Mouse (Mus musculus) CH12.LX (cell line): ENCODE measurements around the gene Olfr1388. TPM values are rescaled to one million over a fixed set of nuclear protein-coding genes. Genes with fewer than 3 reads are reported as not detected.
"Not testable (repeated sequence)": the region's sequence is repeated elsewhere in the genome, so short reads cannot be mapped to it uniquely, and the experiment has no call there.

ENCODE experiments used
- DNase-seq: peaks from one replicate; pipeline ENCODE4 v3.0.0-alpha.2; 2013; ENCODE audit errors: extremely low read depth
- H3K27ac ChIP-seq: 2 replicates; pipeline ENCODE4 v1.5.1; 2012; ENCODE audit warnings: low read depth, mild to moderate bottlenecking, control low read depth, moderate library complexity; ENCODE audit not compliant: insufficient read depth
- H3K27me3 ChIP-seq: replicated peaks from 2 replicates; pipeline ENCODE3; 2012; ENCODE audit warnings: inconsistent platforms
- H3K36me3 ChIP-seq, 2 experiments: replicated peaks in 1 of 2; 2 replicates each; pipeline versions ENCODE3 to v1.6.1; 2012; ENCODE audit warnings: inconsistent platforms in 1 of 2, low read length in 1 of 2, mild to moderate bottlenecking in 1 of 2, mixed read lengths in 1 of 2, moderate library complexity in 1 of 2; ENCODE audit not compliant: control insufficient read depth in 1 of 2, insufficient read depth in 1 of 2
- H3K4me1 ChIP-seq, 2 experiments: 2 replicates each; pipeline ENCODE4 v1.6.1; 2012; ENCODE audit warnings: inconsistent platforms in 1 of 2, moderate library complexity in 1 of 2; ENCODE audit not compliant: insufficient read depth in 2 of 2, control insufficient read depth in 1 of 2
- H3K4me2 ChIP-seq: 2 replicates; pipeline ENCODE4 v1.6.1; 2012; ENCODE audit warnings: low read depth, mild to moderate bottlenecking, control low read depth; ENCODE audit not compliant: poor library complexity, insufficient read depth, severe bottlenecking
- H3K4me3 ChIP-seq, 3 experiments: fragments of 150-350 bp in 1 of 3; sonication (generic) in 1 of 3; replicated peaks in 1 of 3; 2 replicates each; pipeline versions ENCODE3 to v1.5.1; 2011 to 2012; ENCODE audit warnings: low read depth in 2 of 3, low read length in 2 of 3, mild to moderate bottlenecking in 2 of 3, moderate library complexity in 2 of 3, control low read depth in 1 of 3, improper control_type of control experiment in 1 of 3, inconsistent platforms in 1 of 3, mixed read lengths in 1 of 3; ENCODE audit not compliant: poor library complexity in 1 of 3
- H3K79me2 ChIP-seq: replicated peaks from 2 replicates; pipeline ENCODE4 v1.6.1; 2012; ENCODE audit warnings: mild to moderate bottlenecking, moderate library complexity; ENCODE audit not compliant: control insufficient read depth, poor library complexity, insufficient read depth, severe bottlenecking; ENCODE audit errors: extremely low read depth
- H3K9ac ChIP-seq: 2 replicates; pipeline ENCODE4 v1.6.1; 2012; ENCODE audit warnings: low read depth, mild to moderate bottlenecking, control low read depth, moderate library complexity; ENCODE audit not compliant: insufficient read depth
- H3K9me3 ChIP-seq: replicated peaks from 2 replicates; pipeline ENCODE3; 2012; ENCODE audit warnings: low read length, inconsistent platforms, mixed read lengths
- CHD1 ChIP-seq: IDR thresholded peaks from 2 replicates; pipeline ENCODE4 v1.6.1; 2012; ENCODE audit warnings: low read depth, low read length, improper control_type of control experiment, inconsistent platforms
- CTCF ChIP-seq, 2 experiments: IDR thresholded peaks in 1 of 2; conservative IDR thresholded peaks in 1 of 2; 2 replicates each; pipeline ENCODE4 v1.5.1; 2011 to 2012; ENCODE audit warnings: low read depth in 2 of 2, low read length in 2 of 2, improper control_type of control experiment in 1 of 2, inconsistent platforms in 1 of 2, mild to moderate bottlenecking in 1 of 2, moderate library complexity in 1 of 2
- E2F4 ChIP-seq: IDR thresholded peaks from 2 replicates; pipeline ENCODE4 v1.6.1; 2011; ENCODE audit warnings: low read depth, low read length, improper control_type of control experiment; ENCODE audit not compliant: insufficient replicate concordance
- ETS1 ChIP-seq: conservative IDR thresholded peaks from 2 replicates; pipeline ENCODE4 v1.6.1; 2012; ENCODE audit warnings: low read depth, mild to moderate bottlenecking, inconsistent platforms, low read length, improper control_type of control experiment, moderate library complexity
- GABPA ChIP-seq: IDR thresholded peaks from 2 replicates; pipeline ENCODE4 v1.6.1; 2012; ENCODE audit warnings: low read depth, low read length, improper control_type of control experiment, inconsistent platforms; ENCODE audit not compliant: insufficient replicate concordance
- HCFC1 ChIP-seq: IDR thresholded peaks from 2 replicates; pipeline ENCODE4 v1.6.1; 2012; ENCODE audit warnings: low read depth, mild to moderate bottlenecking, inconsistent platforms, low read length, improper control_type of control experiment
- IRF4 ChIP-seq: IDR thresholded peaks from 2 replicates; pipeline ENCODE4 v1.6.1; 2014; ENCODE audit warnings: low read depth, mild to moderate bottlenecking, inconsistent platforms, low read length, improper control_type of control experiment
- KAT2A ChIP-seq: IDR thresholded peaks from 2 replicates; pipeline ENCODE4 v1.6.1; 2012; ENCODE audit warnings: low read length, improper control_type of control experiment, inconsistent platforms; ENCODE audit not compliant: insufficient replicate concordance
- MEF2A ChIP-seq: IDR thresholded peaks from 2 replicates; pipeline ENCODE4 v1.6.1; 2014; ENCODE audit warnings: low read depth, mild to moderate bottlenecking, inconsistent platforms, low read length, improper control_type of control experiment, borderline replicate concordance
- MYC ChIP-seq: IDR thresholded peaks from 2 replicates; pipeline ENCODE4 v1.6.1; 2011; ENCODE audit warnings: low read depth, mild to moderate bottlenecking, improper control_type of control experiment, low read length
- RAD21 ChIP-seq: IDR thresholded peaks from 2 replicates; pipeline ENCODE4 v1.6.1; 2011; ENCODE audit warnings: low read depth, mild to moderate bottlenecking, low read length, improper control_type of control experiment, moderate library complexity
- UBTF ChIP-seq: IDR thresholded peaks from 2 replicates; pipeline ENCODE4 v1.6.1; 2012; ENCODE audit warnings: low read depth, mild to moderate bottlenecking, inconsistent platforms, low read length, improper control_type of control experiment, moderate library complexity
- ZNF384 ChIP-seq: IDR thresholded peaks from 2 replicates; pipeline ENCODE4 v1.6.1; 2012; ENCODE audit warnings: low read depth, low read length, improper control_type of control experiment, inconsistent platforms
- dilution Hi-C: fragments of 300-500 bp; cut with MboI; formaldehyde crosslinking; loops from 2 replicates; pipeline ENCODE4 v1.14.3; 2020; ENCODE audit warnings: low sequenced_read_pairs; ENCODE audit not compliant: extremely low pct_unique_long_range_greater_than_20kb, extremely low pct_ligation_motif_present
- in situ Hi-C: fragments of 300-500 bp; cut with MboI; formaldehyde crosslinking; loops from 3 replicates; pipeline ENCODE4 v1.14.3; 2019; ENCODE audit warnings: low sequenced_read_pairs, low pct_ligation_motif_present, low pct_unique_long_range_greater_than_20kb, mixed read lengths
- polyA plus RNA-seq: library from polyadenylated mRNA; unstranded; fragments of >175 nt; gene quantifications from 2 replicates; pipeline ENCODE4 v1.2.1, GENCODE M21; 2012; ENCODE audit warnings: low read depth; ENCODE audit not compliant: insufficient read length
- total RNA-seq, 2 experiments: library from RNA; depleted of rRNA; stranded (reverse); fragments of 300-350 nt in 1 of 2; fragments of >200 nt in 1 of 2; gene quantifications; 2 replicates each; pipeline ENCODE4 v1.2.3; 2012 to 2014

Olfr1388 gene
- total and polyA plus RNA-seq, 3 experiments: not detected

GRCm38 (mm10) chr11:49485973-49486372 is 49.5 kb downstream of the Olfr1388 start:
- in situ Hi-C loops: no loop called here
- Histone ChIP-seq H3K9ac (no peak overlapping the region), H3K9me3 (no peaks in the 10 kb centered on the region), H3K4me2 (no peak overlapping the region), H3K4me1 (no peaks in the 10 kb centered on the region), H3K27me3 (peaks cover 21% of the 10 kb centered on the region), H3K79me2 (no peaks in the 10 kb centered on the region), H3K27ac (no peak overlapping the region), H3K36me3 (no peaks in the 10 kb centered on the region), H3K4me3 (no peak overlapping the region)
- dilution Hi-C loops: no loop called here
- TF ChIP-seq CTCF (conservative IDR thresholded peaks at IDR 0.05 in 1 of 2, IDR thresholded peaks at IDR 0.05 in 1 of 2; ENCODE audit: low read depth in 2 of 2, low read length in 2 of 2) (no peak), IRF4 (no peak), RAD21 (no peak), ETS1 (no peak), MEF2A (no peak), KAT2A (no peak), CHD1 (no peak), MYC (no peak), HCFC1 (no peak), UBTF (no peak), E2F4 (no peak), ZNF384 (no peak), GABPA (no peak)
- DNase-seq: no peak

GRCm38 (mm10) chr11:49488770-49489169 is 52.3 kb downstream of the Olfr1388 start, which contains the start of gene Olfr1385:
TSS of gene Olfr1385 (plus strand) at chr11:49489070.
- in situ Hi-C loops, H3K27me3 ChIP-seq, H3K4me1 ChIP-seq, H3K27ac ChIP-seq, H3K4me3 ChIP-seq, H3K9ac ChIP-seq, H3K4me2 ChIP-seq, dilution Hi-C loops, H3K79me2 ChIP-seq, H3K9me3 ChIP-seq, DNase-seq, H3K36me3 ChIP-seq: not testable (repeated sequence)

Other genes starting within 250 kb of the Olfr1388 start
- 0.17 and 0.34 TPM in 2 replicates for gene Btnl9, start 249.5 kb upstream of the Olfr1388 start, total RNA-seq (2012; rRNA removed)
- not detected in 2 replicates for gene Btnl9, start 249.5 kb upstream of the Olfr1388 start, total RNA-seq (2014; rRNA removed)
- 0.04 and 0.20 TPM in 2 replicates for gene Btnl9, start 249.5 kb upstream of the Olfr1388 start, polyA plus RNA-seq
- gene Zfp62, start 233.3 kb upstream of the Olfr1388 start, total RNA-seq (2012; rRNA removed): 21.3 and 22.6 TPM in 2 replicates
- gene Zfp62, start 233.3 kb upstream of the Olfr1388 start, total RNA-seq (2014; rRNA removed): 38.7 and 48.8 TPM in 2 replicates
- gene Zfp62, start 233.3 kb upstream of the Olfr1388 start, polyA plus RNA-seq: 23.2 and 25.3 TPM in 2 replicates
- gene Mgat1, start 192.4 kb upstream of the Olfr1388 start, total RNA-seq (2012; rRNA removed): 83.2 and 118 TPM in 2 replicates
- 63.2 and 67.7 TPM in 2 replicates for gene Mgat1, start 192.4 kb upstream of the Olfr1388 start, total RNA-seq (2014; rRNA removed)
- 80.9 and 90.5 TPM in 2 replicates for gene Mgat1, start 192.4 kb upstream of the Olfr1388 start, polyA plus RNA-seq
- 0.04 TPM in 1 of 2 replicates, not detected in the other for gene Olfr1393, start 158.3 kb upstream of the Olfr1388 start, total RNA-seq (2012; rRNA removed)
- 0.18 TPM in 1 of 2 replicates, not detected in the other for gene Olfr1393, start 158.3 kb upstream of the Olfr1388 start, total RNA-seq (2014; rRNA removed)
- 0.08 and 0.10 TPM in 2 replicates for gene Olfr1393, start 158.3 kb upstream of the Olfr1388 start, polyA plus RNA-seq
- gene Olfr1392, start 151.3 kb upstream of the Olfr1388 start, total RNA-seq (2012; rRNA removed): not detected in 2 replicates
- gene Olfr1392, start 151.3 kb upstream of the Olfr1388 start, total RNA-seq (2014; rRNA removed): not detected in 2 replicates
- gene Olfr1392, start 151.3 kb upstream of the Olfr1388 start, polyA plus RNA-seq: not detected in 2 replicates
- gene Olfr10, start 131.9 kb upstream of the Olfr1388 start, total RNA-seq (2012; rRNA removed): not detected in 2 replicates
- not detected in 2 replicates for gene Olfr10, start 131.9 kb upstream of the Olfr1388 start, total RNA-seq (2014; rRNA removed)
- gene Olfr10, start 131.9 kb upstream of the Olfr1388 start, polyA plus RNA-seq: not detected in 2 replicates
- gene Olfr1391, start 113.9 kb upstream of the Olfr1388 start, total RNA-seq (2012; rRNA removed): not detected in 2 replicates
- not detected in 2 replicates for gene Olfr1391, start 113.9 kb upstream of the Olfr1388 start, total RNA-seq (2014; rRNA removed)
- not detected in 2 replicates for gene Olfr1391, start 113.9 kb upstream of the Olfr1388 start, polyA plus RNA-seq
- gene Olfr1390, start 101.4 kb upstream of the Olfr1388 start, total RNA-seq (2012; rRNA removed): not detected in 2 replicates
- gene Olfr1390, start 101.4 kb upstream of the Olfr1388 start, total RNA-seq (2014; rRNA removed): not detected in 2 replicates
- not detected in 2 replicates for gene Olfr1390, start 101.4 kb upstream of the Olfr1388 start, polyA plus RNA-seq
- gene Olfr1389, start 13.6 kb upstream of the Olfr1388 start, total RNA-seq (2012; rRNA removed): not detected in 2 replicates
- gene Olfr1389, start 13.6 kb upstream of the Olfr1388 start, total RNA-seq (2014; rRNA removed): not detected in 2 replicates
- not detected in 2 replicates for gene Olfr1389, start 13.6 kb upstream of the Olfr1388 start, polyA plus RNA-seq
- not detected in 2 replicates for gene Olfr1387, start 18.7 kb downstream of the Olfr1388 start, total RNA-seq (2012; rRNA removed)
- gene Olfr1387, start 18.7 kb downstream of the Olfr1388 start, total RNA-seq (2014; rRNA removed): not detected in 2 replicates
- not detected in 2 replicates for gene Olfr1387, start 18.7 kb downstream of the Olfr1388 start, polyA plus RNA-seq
- not detected in 2 replicates for gene Olfr1386, start 28.4 kb downstream of the Olfr1388 start, total RNA-seq (2012; rRNA removed)
- gene Olfr1386, start 28.4 kb downstream of the Olfr1388 start, total RNA-seq (2014; rRNA removed): not detected in 2 replicates
- gene Olfr1386, start 28.4 kb downstream of the Olfr1388 start, polyA plus RNA-seq: not detected in 2 replicates
- not detected in 2 replicates for gene Olfr1385, start 52.4 kb downstream of the Olfr1388 start, total RNA-seq (2012; rRNA removed)
- not detected in 2 replicates for gene Olfr1385, start 52.4 kb downstream of the Olfr1388 start, total RNA-seq (2014; rRNA removed)
- gene Olfr1385, start 52.4 kb downstream of the Olfr1388 start, polyA plus RNA-seq: 0.05 and 0.06 TPM in 2 replicates
- gene Olfr1384, start 70.1 kb downstream of the Olfr1388 start, total RNA-seq (2012; rRNA removed): not detected in 2 replicates
- not detected in 2 replicates for gene Olfr1384, start 70.1 kb downstream of the Olfr1388 start, total RNA-seq (2014; rRNA removed)
- not detected in 2 replicates for gene Olfr1384, start 70.1 kb downstream of the Olfr1388 start, polyA plus RNA-seq
- not detected in 2 replicates for gene Olfr1383, start 83.0 kb downstream of the Olfr1388 start, total RNA-seq (2012; rRNA removed)
- not detected in 2 replicates for gene Olfr1383, start 83.0 kb downstream of the Olfr1388 start, total RNA-seq (2014; rRNA removed)
- not detected in 2 replicates for gene Olfr1383, start 83.0 kb downstream of the Olfr1388 start, polyA plus RNA-seq
- not detected in 2 replicates for gene Olfr1382, start 91.6 kb downstream of the Olfr1388 start, total RNA-seq (2012; rRNA removed)
- not detected in 2 replicates for gene Olfr1382, start 91.6 kb downstream of the Olfr1388 start, total RNA-seq (2014; rRNA removed)
- gene Olfr1382, start 91.6 kb downstream of the Olfr1388 start, polyA plus RNA-seq: not detected in 2 replicates
- gene Olfr1381, start 106.8 kb downstream of the Olfr1388 start, total RNA-seq (2012; rRNA removed): not detected in 2 replicates
- not detected in 2 replicates for gene Olfr1381, start 106.8 kb downstream of the Olfr1388 start, total RNA-seq (2014; rRNA removed)
- gene Olfr1381, start 106.8 kb downstream of the Olfr1388 start, polyA plus RNA-seq: not detected in 2 replicates
- gene Olfr1380, start 120.3 kb downstream of the Olfr1388 start, total RNA-seq (2012; rRNA removed): not detected in 2 replicates
- not detected in 2 replicates for gene Olfr1380, start 120.3 kb downstream of the Olfr1388 start, total RNA-seq (2014; rRNA removed)
- not detected in 2 replicates for gene Olfr1380, start 120.3 kb downstream of the Olfr1388 start, polyA plus RNA-seq
- 0.08 and 0.17 TPM in 2 replicates for gene Flt4, start 172.6 kb downstream of the Olfr1388 start, total RNA-seq (2012; rRNA removed)
- gene Flt4, start 172.6 kb downstream of the Olfr1388 start, total RNA-seq (2014; rRNA removed): not detected in 2 replicates
- gene Flt4, start 172.6 kb downstream of the Olfr1388 start, polyA plus RNA-seq: 0.06 and 0.08 TPM in 2 replicates
- not detected in 2 replicates for gene Scgb3a1, start 227.0 kb downstream of the Olfr1388 start, total RNA-seq (2012; rRNA removed)
- not detected in 2 replicates for gene Scgb3a1, start 227.0 kb downstream of the Olfr1388 start, total RNA-seq (2014; rRNA removed)
- gene Scgb3a1, start 227.0 kb downstream of the Olfr1388 start, polyA plus RNA-seq: not detected in 2 replicates